Mouse (Mus musculus) neural tube, embryonic 15.5 days (tissue): Measurements from ENCODE around the gene Tex35. TPM values are rescaled to one million over a fixed set of nuclear protein-coding genes. Genes with fewer than 3 reads are reported as not detected.

Experiments used
- ATAC-seq: fragments of 200-750 bp; cut with Nextera tagmentation; 2 replicates; pipeline ENCODE4 v1.8.0; 2017; ENCODE audit warnings: mild to moderate bottlenecking, moderate TSS enrichment, moderate library complexity; ENCODE audit not compliant: low FRiP score
- H3K27ac ChIP-seq: fragments of 300-500 bp; sonication (generic); replicated peaks from 2 replicates; pipeline ENCODE4 v1.5.1; 2015; ENCODE audit warnings: mild to moderate bottlenecking, inconsistent platforms
- H3K27me3 ChIP-seq: fragments of 300-500 bp; sonication (generic); replicated peaks from 2 replicates; pipeline ENCODE4 v1.6.1; 2015; ENCODE audit warnings: inconsistent platforms
- H3K36me3 ChIP-seq: fragments of 300-500 bp; sonication (generic); 2 replicates; pipeline ENCODE4 v1.6.1; 2015; ENCODE audit warnings: inconsistent platforms
- H3K4me1 ChIP-seq: fragments of 300-500 bp; sonication (generic); 2 replicates; pipeline ENCODE4 v1.6.1; 2015; ENCODE audit warnings: inconsistent platforms
- H3K4me2 ChIP-seq: fragments of 300-500 bp; sonication (generic); 2 replicates; pipeline ENCODE4 v1.6.1; 2015; ENCODE audit warnings: inconsistent platforms, mild to moderate bottlenecking, moderate library complexity
- H3K4me3 ChIP-seq: fragments of 300-500 bp; sonication (generic); replicated peaks from 2 replicates; pipeline ENCODE4 v1.5.1; 2015; ENCODE audit warnings: mild to moderate bottlenecking, inconsistent platforms
- H3K9ac ChIP-seq: fragments of 300-500 bp; sonication (generic); replicated peaks from 2 replicates; pipeline ENCODE4 v1.6.1; 2015; ENCODE audit warnings: mild to moderate bottlenecking, inconsistent platforms
- H3K9me3 ChIP-seq: fragments of 300-500 bp; sonication (generic); replicated peaks from 2 replicates; pipeline ENCODE4 v1.6.1; 2016; ENCODE audit warnings: inconsistent platforms
- WGBS: fragments of 180-500 bp; shearing (Covaris S2); methylation state at CpG from one replicate; pipeline ENCODE4 v1.1.7; 2015; ENCODE audit warnings: mixed read lengths; 5-methylcytosine and 5-hydroxymethylcytosine counted together
- polyA plus RNA-seq: library from polyadenylated mRNA; unstranded; fragments of >200 nt; fragmentation: Nextera tagmentation; extraction: Ambion mirVana; gene quantifications from 2 replicates; pipeline ENCODE4 v1.2.1, GENCODE M21; 2015

Tex35 gene
- polyA plus RNA-seq: not detected in 2 replicates

GRCm38 (mm10) chr1:157108580-157108979 is at the start of gene Tex35:
TSS of gene Tex35 (minus strand) at chr1:157108680.
- Histone ChIP-seq H3K4me1 (0 out of 2 replicates have a peak, but pooled peaks cover 2% of the 10 kb centered on the region), H3K27ac (no peak within 1 kb of the TSS), H3K9ac (no peak within 1 kb of the TSS), H3K4me2 (no peak within 1 kb of the TSS), H3K4me3 (no peak within 1 kb of the TSS), H3K9me3 (no peaks in the 10 kb centered on the region), H3K27me3 (no peaks in the 10 kb centered on the region), H3K36me3 (no peaks in the 10 kb centered on the region)
- 91% methylated on average over 4 of the region's 4 CpGs for WGBS
- ATAC-seq: no peak

GRCm38 (mm10) chr1:157153781-157154180 is 45.3 kb upstream of the Tex35 start:
- no peak overlapping the region for H3K9ac ChIP-seq
- H3K27me3 ChIP-seq: no peaks in the 10 kb centered on the region
- no peak for ATAC-seq
- no peaks in the 10 kb centered on the region for H3K9me3 ChIP-seq
- no peak overlapping the region for H3K4me2 ChIP-seq
- H3K36me3 ChIP-seq: peaks cover 15% of the 10 kb centered on the region
- no peak overlapping the region for H3K27ac ChIP-seq
- H3K4me3 ChIP-seq: no peak overlapping the region
- H3K4me1 ChIP-seq: no peaks in the 10 kb centered on the region

- WGBS: 69% methylated on average over 1 of the region's 1 CpGs
- ATAC-seq: no peak
- no peak overlapping the region for H3K4me3 ChIP-seq
Measured at GRCm38 (mm10) chr1:157150107-157150506, 41.6 kb upstream of the Tex35 start.

GRCm38 (mm10) chr1:157144621-157145020 is 36.1 kb upstream of the Tex35 start:
- Histone ChIP-seq H3K4me1 (0 out of 2 replicates have a peak, but pooled peaks cover 4% of the 10 kb centered on the region), H3K9me3 (no peaks in the 10 kb centered on the region), H3K27me3 (no peaks in the 10 kb centered on the region), H3K27ac (no peak overlapping the region), H3K9ac (no peak overlapping the region), H3K36me3 (peaks cover 38% of the 10 kb centered on the region), H3K4me2 (no peak overlapping the region), H3K4me3 (no peak overlapping the region)
- ATAC-seq: no peak
- 93% methylated on average over 3 of the region's 3 CpGs for WGBS

More at GRCm38 (mm10) chr1:157150107-157150506, 41.6 kb upstream of the Tex35 start:
- H3K36me3 ChIP-seq: peaks cover 24% of the 10 kb centered on the region
- H3K4me2 ChIP-seq: no peak overlapping the region
- no peak overlapping the region for H3K9ac ChIP-seq
- H3K4me1 ChIP-seq: no peaks in the 10 kb centered on the region
- H3K27ac ChIP-seq: no peak overlapping the region
- H3K27me3 ChIP-seq: no peaks in the 10 kb centered on the region
- no peaks in the 10 kb centered on the region for H3K9me3 ChIP-seq

- WGBS: 33% methylated on average over 7 of the region's 7 CpGs
- ATAC-seq: no peak
- Histone ChIP-seq H3K9ac (no peak overlapping the region), H3K4me3 (no peak overlapping the region), H3K4me1 (0 out of 2 replicates have a peak, but pooled peaks cover 4% of the 10 kb centered on the region), H3K4me2 (no peak overlapping the region), H3K9me3 (no peaks in the 10 kb centered on the region), H3K36me3 (peaks cover 41% of the 10 kb centered on the region), H3K27me3 (no peaks in the 10 kb centered on the region), H3K27ac (0 out of 2 replicates have a peak overlapping the region, but pooled peaks have one; percentile 9)
Measured at GRCm38 (mm10) chr1:157143326-157143932, 34.9 kb upstream of the Tex35 start.

- H3K4me3 ChIP-seq: no peak overlapping the region
- no peaks in the 10 kb centered on the region for H3K9me3 ChIP-seq
- H3K27me3 ChIP-seq: no peaks in the 10 kb centered on the region
- H3K9ac ChIP-seq: no peak overlapping the region
- no peak overlapping the region for H3K4me2 ChIP-seq
- 86% methylated on average over 3 of the region's 3 CpGs for WGBS
- no peak overlapping the region for H3K27ac ChIP-seq
- no peak for ATAC-seq
- 0 out of 2 replicates have a peak, but pooled peaks cover 10% of the 10 kb centered on the region for H3K4me1 ChIP-seq
- H3K36me3 ChIP-seq: peaks cover 22% of the 10 kb centered on the region
Measured at GRCm38 (mm10) chr1:157141014-157141413, 32.5 kb upstream of the Tex35 start.

- H3K9ac ChIP-seq: no peak overlapping the region
- WGBS: 92% methylated on average over 1 of the region's 1 CpGs
- peaks cover 21% of the 10 kb centered on the region for H3K36me3 ChIP-seq
- H3K9me3 ChIP-seq: no peaks in the 10 kb centered on the region
- no peak overlapping the region for H3K27ac ChIP-seq
- H3K4me3 ChIP-seq: no peak overlapping the region
- H3K27me3 ChIP-seq: no peaks in the 10 kb centered on the region
- H3K4me2 ChIP-seq: no peak overlapping the region
- no peak for ATAC-seq
- H3K4me1 ChIP-seq: 0 out of 2 replicates have a peak, but pooled peaks cover 7% of the 10 kb centered on the region
Measured at GRCm38 (mm10) chr1:157137854-157138241, 29.4 kb upstream of the Tex35 start.

- no peak overlapping the region for H3K4me3 ChIP-seq
- H3K9ac ChIP-seq: no peak overlapping the region
- H3K27me3 ChIP-seq: no peaks in the 10 kb centered on the region
- H3K9me3 ChIP-seq: no peaks in the 10 kb centered on the region
- peak; percentile 66 for ATAC-seq
- 66% methylated on average over 9 of the region's 9 CpGs for whole genome bisulfite sequencing
- H3K4me2 ChIP-seq: no peak overlapping the region
- H3K4me1 ChIP-seq: 0 out of 2 replicates have a peak, but pooled peaks cover 7% of the 10 kb centered on the region
- H3K36me3 ChIP-seq: peaks cover 21% of the 10 kb centered on the region
- H3K27ac ChIP-seq: no peak overlapping the region
Measured at GRCm38 (mm10) chr1:157137132-157137853, 28.8 kb upstream of the Tex35 start.

GRCm38 (mm10) chr1:157128219-157128618 is 19.7 kb upstream of the Tex35 start:
- WGBS: 96% methylated on average over 2 of the region's 2 CpGs
- no peak for ATAC-seq
- Histone ChIP-seq H3K9ac (no peak overlapping the region), H3K4me3 (no peak overlapping the region), H3K9me3 (no peaks in the 10 kb centered on the region), H3K4me1 (no peaks in the 10 kb centered on the region), H3K27me3 (no peaks in the 10 kb centered on the region), H3K4me2 (no peak overlapping the region), H3K36me3 (no peaks in the 10 kb centered on the region), H3K27ac (no peak overlapping the region)

GRCm38 (mm10) chr1:157123836-157124235 is 15.4 kb upstream of the Tex35 start:
- no peak for ATAC-seq
- no peak overlapping the region for H3K4me3 ChIP-seq
- H3K4me2 ChIP-seq: no peak overlapping the region
- 91% methylated on average over 3 of the region's 3 CpGs for WGBS
- H3K27me3 ChIP-seq: no peaks in the 10 kb centered on the region
- no peaks in the 10 kb centered on the region for H3K9me3 ChIP-seq
- H3K27ac ChIP-seq: no peak overlapping the region
- H3K4me1 ChIP-seq: no peaks in the 10 kb centered on the region
- no peak overlapping the region for H3K9ac ChIP-seq
- no peaks in the 10 kb centered on the region for H3K36me3 ChIP-seq

- no peak for ATAC-seq
- Histone ChIP-seq H3K4me3 (no peak overlapping the region), H3K4me2 (no peak overlapping the region), H3K9ac (no peak overlapping the region), H3K4me1 (no peaks in the 10 kb centered on the region), H3K27ac (no peak overlapping the region), H3K9me3 (no peaks in the 10 kb centered on the region), H3K36me3 (no peaks in the 10 kb centered on the region), H3K27me3 (no peaks in the 10 kb centered on the region)
- WGBS: 88% methylated on average over 6 of the region's 6 CpGs
Measured at GRCm38 (mm10) chr1:157119168-157119567, 10.7 kb upstream of the Tex35 start.

GRCm38 (mm10) chr1:157117440-157117839 is 9.0 kb upstream of the Tex35 start:
- Histone ChIP-seq H3K4me2 (no peak overlapping the region), H3K9me3 (no peaks in the 10 kb centered on the region), H3K27ac (no peak overlapping the region), H3K9ac (no peak overlapping the region), H3K36me3 (no peaks in the 10 kb centered on the region), H3K4me1 (no peaks in the 10 kb centered on the region), H3K4me3 (no peak overlapping the region), H3K27me3 (no peaks in the 10 kb centered on the region)
- 93% methylated on average over 3 of the region's 3 CpGs for WGBS
- no peak for ATAC-seq
